Mouse (Mus musculus) forebrain, embryonic 15.5 days (tissue): ENCODE measurements at regions not wholly inside any gene's neighbourhood (a gene's known extent, or its start where the extent isn't known, plus 50 kb on each side); places are given as distances from the start of the nearest gene placed in this dataset.
A peak's percentile ranks its signal among the peaks of the same experiment; 100 is the strongest.

Experiments used
- ATAC-seq: fragments of 200-750 bp; cut with Nextera tagmentation; replicated peaks from 2 replicates; pipeline ENCODE4 v1.8.0; 2017; ENCODE audit warnings: mild to moderate bottlenecking, moderate TSS enrichment, moderate library complexity
- H3K27ac ChIP-seq: fragments of 300-500 bp; sonication (generic); replicated peaks from 2 replicates; pipeline ENCODE4 v1.5.1; 2015; ENCODE audit warnings: mild to moderate bottlenecking, inconsistent platforms
- H3K27me3 ChIP-seq: fragments of 300-500 bp; sonication (generic); 2 replicates; pipeline ENCODE4 v1.6.1; 2015; ENCODE audit warnings: inconsistent platforms
- H3K36me3 ChIP-seq: fragments of 300-500 bp; sonication (generic); 2 replicates; pipeline ENCODE4 v1.6.1; 2015; ENCODE audit warnings: mild to moderate bottlenecking, inconsistent platforms
- H3K4me1 ChIP-seq: fragments of 300-500 bp; sonication (generic); 2 replicates; pipeline ENCODE4 v1.6.1; 2015; ENCODE audit warnings: inconsistent platforms
- H3K4me2 ChIP-seq: fragments of 300-500 bp; sonication (generic); replicated peaks from 2 replicates; pipeline ENCODE4 v1.6.1; 2015; ENCODE audit warnings: mild to moderate bottlenecking, inconsistent platforms
- H3K4me3 ChIP-seq: fragments of 300-500 bp; sonication (generic); 2 replicates; pipeline ENCODE4 v1.5.1; 2015; ENCODE audit warnings: mild to moderate bottlenecking, inconsistent platforms
- H3K9ac ChIP-seq: fragments of 300-500 bp; sonication (generic); replicated peaks from 2 replicates; pipeline ENCODE4 v1.6.1; 2015; ENCODE audit warnings: mild to moderate bottlenecking, inconsistent platforms
- H3K9me3 ChIP-seq: fragments of 300-500 bp; sonication (generic); 2 replicates; pipeline ENCODE4 v1.6.1; 2016; ENCODE audit warnings: inconsistent platforms
- WGBS: fragments of 180-500 bp; shearing (Covaris S2); methylation state at CpG from one replicate; pipeline ENCODE4 v1.1.7; 2015; ENCODE audit warnings: mixed read lengths; 5-methylcytosine and 5-hydroxymethylcytosine counted together

GRCm38 (mm10) chr6:75683935-75684334 lies 813.6 kb downstream of the Gm9008 start:
- Histone ChIP-seq H3K4me3 (no peak overlapping the region), H3K36me3 (no peaks in the 10 kb centered on the region), H3K27me3 (no peaks in the 10 kb centered on the region), H3K9ac (no peak overlapping the region), H3K4me1 (no peaks in the 10 kb centered on the region), H3K9me3 (no peaks in the 10 kb centered on the region), H3K27ac (no peak overlapping the region), H3K4me2 (no peak overlapping the region)
- 89% methylated on average over 2 of the region's 2 CpGs for WGBS
- no peak for ATAC-seq

- ATAC-seq = peak; percentile 83
- Histone ChIP-seq H3K9me3 (no peaks in the 10 kb centered on the region), H3K27ac (no peak overlapping the region), H3K4me1 (no peaks in the 10 kb centered on the region), H3K4me2 (no peak overlapping the region), H3K27me3 (no peaks in the 10 kb centered on the region), H3K4me3 (no peak overlapping the region), H3K9ac (no peak overlapping the region), H3K36me3 (no peaks in the 10 kb centered on the region)
- WGBS = 42% methylated on average over 2 of the region's 2 CpGs
Measured at GRCm38 (mm10) chr6:75644363-75644720, 853.2 kb downstream of the Gm9008 start.

GRCm38 (mm10) chr6:75643581-75644362 lies 853.8 kb downstream of the Gm9008 start:
- WGBS = 54% methylated on average over 2 of the region's 2 CpGs
- ATAC-seq = peak; percentile 46
- Histone ChIP-seq H3K9me3 (no peaks in the 10 kb centered on the region), H3K4me2 (no peak overlapping the region), H3K4me1 (no peaks in the 10 kb centered on the region), H3K27me3 (no peaks in the 10 kb centered on the region), H3K36me3 (no peaks in the 10 kb centered on the region), H3K27ac (no peak overlapping the region), H3K4me3 (no peak overlapping the region), H3K9ac (no peak overlapping the region)

- H3K4me1 ChIP-seq = no peaks in the 10 kb centered on the region
- 6% methylated on average over 1 of the region's 1 CpGs for WGBS
Measured at GRCm38 (mm10) chr6:75636050-75636449, 861.5 kb downstream of the Gm9008 start.

GRCm38 (mm10) chr6:75602536-75603279 lies 894.9 kb downstream of the Gm9008 start:
- H3K27ac ChIP-seq = peak overlapping the region; percentile 58
- no peak overlapping the region for H3K9ac ChIP-seq
- H3K27me3 ChIP-seq = no peaks in the 10 kb centered on the region
- WGBS = 4% methylated on average over 11 of the region's 11 CpGs
- H3K4me1 ChIP-seq = peaks cover 8% of the 10 kb centered on the region
- H3K36me3 ChIP-seq = no peaks in the 10 kb centered on the region
- no peak overlapping the region for H3K4me3 ChIP-seq
- ATAC-seq = peak; percentile 98
- peak overlapping the region; percentile 11 for H3K4me2 ChIP-seq
- no peaks in the 10 kb centered on the region for H3K9me3 ChIP-seq

More at GRCm38 (mm10) chr6:75636050-75636449, 861.5 kb downstream of the Gm9008 start:
- no peak overlapping the region for H3K9ac ChIP-seq
- no peak overlapping the region for H3K4me3 ChIP-seq
- no peaks in the 10 kb centered on the region for H3K9me3 ChIP-seq
- no peak for ATAC-seq
- no peak overlapping the region for H3K4me2 ChIP-seq
- H3K36me3 ChIP-seq = no peaks in the 10 kb centered on the region
- H3K27me3 ChIP-seq = no peaks in the 10 kb centered on the region
- no peak overlapping the region for H3K27ac ChIP-seq

GRCm38 (mm10) chr6:75558431-75558830 lies 939.2 kb downstream of the Gm9008 start:
- 69% methylated on average over 3 of the region's 3 CpGs for WGBS
- H3K9ac ChIP-seq = no peak overlapping the region
- no peak overlapping the region for H3K27ac ChIP-seq
- no peaks in the 10 kb centered on the region for H3K36me3 ChIP-seq
- no peak overlapping the region for H3K4me3 ChIP-seq
- H3K9me3 ChIP-seq = no peaks in the 10 kb centered on the region
- H3K4me2 ChIP-seq = no peak overlapping the region
- H3K27me3 ChIP-seq = no peaks in the 10 kb centered on the region
- no peaks in the 10 kb centered on the region for H3K4me1 ChIP-seq
- no peak for ATAC-seq

GRCm38 (mm10) chr6:75542247-75542700 lies 955.3 kb downstream of the Gm9008 start:
- no peaks in the 10 kb centered on the region for H3K9me3 ChIP-seq
- H3K4me3 ChIP-seq = no peak overlapping the region
- 3% methylated on average over 1 of the region's 1 CpGs for WGBS
- H3K27me3 ChIP-seq = no peaks in the 10 kb centered on the region
- H3K4me1 ChIP-seq = peaks cover 7% of the 10 kb centered on the region
- H3K4me2 ChIP-seq = no peak overlapping the region
- H3K27ac ChIP-seq = 0 out of 2 replicates have a peak overlapping the region, but pooled peaks have one; percentile 3
- no peak overlapping the region for H3K9ac ChIP-seq
- peak; percentile 86 for ATAC-seq
- no peaks in the 10 kb centered on the region for H3K36me3 ChIP-seq

GRCm38 (mm10) chr6:75539703-75540102 lies 957.9 kb downstream of the Gm9008 start:
- Histone ChIP-seq H3K4me2 (no peak overlapping the region), H3K27me3 (no peaks in the 10 kb centered on the region), H3K4me3 (no peak overlapping the region), H3K9ac (no peak overlapping the region), H3K36me3 (no peaks in the 10 kb centered on the region), H3K27ac (no peak overlapping the region), H3K4me1 (peaks cover 7% of the 10 kb centered on the region), H3K9me3 (no peaks in the 10 kb centered on the region)
- ATAC-seq = no peak
- 78% methylated on average over 3 of the region's 3 CpGs for WGBS
